Mouse (Mus musculus): Measurements from ENCODE around the gene Uvrag. TPM values are rescaled to one million over a fixed set of nuclear protein-coding genes. Genes with fewer than 3 reads are reported as not detected.

Gene Uvrag
- polyA plus RNA-seq, 1 experiment = 45.9 TPM

GRCm38 (mm10) chr7:99136789-99137188 lies 4.2 kb downstream of the Uvrag start:
- Histone ChIP-seq H3K27ac (ENCODE audit: insufficient read depth, low read length) (no peak overlapping the region), H3K4me1 (ENCODE audit: control insufficient read depth, insufficient read depth, insufficient read length) (peaks cover 19% of the 10 kb centered on the region; the same call in 1 of the 2 replicates), H3K4me3 (ENCODE audit: extremely low read depth, insufficient read depth, insufficient read length) (no peak overlapping the region), H3K27me3 (ENCODE audit: control insufficient read depth, insufficient read depth, low read length) (no peaks in the 10 kb centered on the region), H3K36me3 (ENCODE audit: control insufficient read depth, insufficient read depth, low read length) (0 out of 2 replicates have a peak, but pooled peaks cover 2% of the 10 kb centered on the region)
- TF ChIP-seq POLR2A (IDR thresholded peaks at IDR 0.05; ENCODE audit: low read depth, low read length) (no peak), CTCF (IDR thresholded peaks at IDR 0.05; ENCODE audit: extremely low read depth, insufficient read depth, insufficient read length, insufficient replicate concordance) (no peak)
- DNase-seq (ENCODE audit: low read depth in 1 of 2, low spot score in 2 of 2) = no peak
- 82% methylated on average over 6 of the region's 6 CpGs for WGBS

- H3K4me1 ChIP-seq (ENCODE audit: control insufficient read depth, insufficient read depth, insufficient read length) = peaks cover 34% of the 10 kb centered on the region
- WGBS = 24% methylated on average over 8 of the region's 8 CpGs
- peak overlapping the region; percentile 85 for H3K27ac ChIP-seq (ENCODE audit: insufficient read depth, low read length)
- H3K4me3 ChIP-seq (ENCODE audit: extremely low read depth, insufficient read depth, insufficient read length) = peak overlapping the region; percentile 37; the same call in 1 of the 2 replicates
- DNase-seq (ENCODE audit: low read depth in 1 of 2, low spot score in 2 of 2) = no peak
- no peak for TF ChIP-seq POLR2A (IDR thresholded peaks at IDR 0.05; ENCODE audit: low read depth, low read length)
- TF ChIP-seq CTCF (IDR thresholded peaks at IDR 0.05; ENCODE audit: extremely low read depth, insufficient read depth, insufficient read length, insufficient replicate concordance) = no peak
- H3K36me3 ChIP-seq (ENCODE audit: control insufficient read depth, insufficient read depth, low read length) = 0 out of 2 replicates have a peak, but pooled peaks cover 2% of the 10 kb centered on the region
- H3K27me3 ChIP-seq (ENCODE audit: control insufficient read depth, insufficient read depth, low read length) = no peaks in the 10 kb centered on the region
Measured at GRCm38 (mm10) chr7:99133811-99134402, 7.0 kb downstream of the Uvrag start.

DNA sequence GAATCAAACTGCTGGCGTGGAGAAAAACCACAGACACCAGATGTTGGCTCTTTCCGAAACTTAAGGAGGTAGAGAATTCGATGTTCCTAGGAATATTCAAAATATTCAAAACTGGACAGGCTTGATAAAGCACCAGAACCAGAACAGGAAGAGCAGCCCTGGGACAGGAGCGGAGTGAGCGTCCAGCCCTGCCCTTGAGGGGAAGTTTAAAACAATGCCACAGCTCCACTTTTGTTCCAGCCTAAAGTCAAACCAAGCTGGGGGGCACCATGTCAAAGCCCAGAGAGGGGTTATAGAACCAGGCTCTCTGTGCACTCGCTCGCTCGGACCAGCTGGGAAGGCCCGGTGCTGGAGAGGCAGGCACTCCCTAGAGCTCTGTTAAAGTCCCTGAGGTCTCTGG lies 8.3 kb downstream of the Uvrag start:
- Histone ChIP-seq H3K36me3 (ENCODE audit: control insufficient read depth, insufficient read depth, low read length) (0 out of 2 replicates have a peak, but pooled peaks cover 2% of the 10 kb centered on the region), H3K4me1 (ENCODE audit: control insufficient read depth, insufficient read depth, insufficient read length) (peaks cover 36% of the 10 kb centered on the region), H3K27me3 (ENCODE audit: control insufficient read depth, insufficient read depth, low read length) (no peaks in the 10 kb centered on the region), H3K27ac (ENCODE audit: insufficient read depth, low read length) (peak overlapping the region; percentile 69), H3K4me3 (ENCODE audit: extremely low read depth, insufficient read depth, insufficient read length) (no peak overlapping the region)
- no peak for DNase-seq (ENCODE audit: low read depth in 1 of 2, low spot score in 2 of 2)
- 54% methylated on average over 9 of the region's 9 CpGs for WGBS
- no peak for TF ChIP-seq POLR2A (IDR thresholded peaks at IDR 0.05; ENCODE audit: low read depth, low read length)
- no peak for TF ChIP-seq CTCF (IDR thresholded peaks at IDR 0.05; ENCODE audit: extremely low read depth, insufficient read depth, insufficient read length, insufficient replicate concordance)

GRCm38 (mm10) chr7:99131819-99132353 lies 9.1 kb downstream of the Uvrag start:
- no peaks in the 10 kb centered on the region for H3K27me3 ChIP-seq (ENCODE audit: control insufficient read depth, insufficient read depth, low read length)
- H3K36me3 ChIP-seq (ENCODE audit: control insufficient read depth, insufficient read depth, low read length) = 0 out of 2 replicates have a peak, but pooled peaks cover 1% of the 10 kb centered on the region
- no peak for DNase-seq (ENCODE audit: low read depth in 1 of 2, low spot score in 2 of 2)
- TF ChIP-seq CTCF (IDR thresholded peaks at IDR 0.05; ENCODE audit: extremely low read depth, insufficient read depth, insufficient read length, insufficient replicate concordance) (no peak), POLR2A (IDR thresholded peaks at IDR 0.05; ENCODE audit: low read depth, low read length) (no peak)
- peaks cover 36% of the 10 kb centered on the region for H3K4me1 ChIP-seq (ENCODE audit: control insufficient read depth, insufficient read depth, insufficient read length)
- 76% methylated on average over 6 of the region's 6 CpGs for WGBS
- H3K4me3 ChIP-seq (ENCODE audit: extremely low read depth, insufficient read depth, insufficient read length) = no peak overlapping the region
- H3K27ac ChIP-seq (ENCODE audit: insufficient read depth, low read length) = peak overlapping the region; percentile 47

DNA sequence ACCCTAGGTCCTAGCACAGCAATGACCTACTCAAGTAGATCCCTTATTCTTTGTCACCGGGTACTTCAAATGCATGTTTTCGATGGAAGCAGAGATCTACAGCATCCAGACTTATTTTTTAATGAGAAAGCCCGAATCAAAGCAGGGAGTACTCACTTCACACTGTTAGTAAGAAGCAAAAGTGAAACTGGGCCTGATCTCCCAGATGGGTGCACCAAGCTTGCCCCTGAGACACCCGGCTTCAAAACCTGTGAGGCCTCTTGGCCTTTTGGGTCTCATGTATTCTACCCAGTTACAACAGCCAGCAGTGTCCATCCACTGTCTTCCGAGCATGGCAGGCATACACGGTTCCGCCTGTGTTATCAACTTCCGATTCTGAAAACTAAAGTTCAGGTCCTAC lies 12.0 kb downstream of the Uvrag start:
- Histone ChIP-seq H3K27ac (ENCODE audit: insufficient read depth, low read length) (peak overlapping the region; percentile 58), H3K27me3 (ENCODE audit: control insufficient read depth, insufficient read depth, low read length) (no peaks in the 10 kb centered on the region), H3K36me3 (ENCODE audit: control insufficient read depth, insufficient read depth, low read length) (no peaks in the 10 kb centered on the region), H3K4me1 (ENCODE audit: control insufficient read depth, insufficient read depth, insufficient read length) (peaks cover 35% of the 10 kb centered on the region), H3K4me3 (ENCODE audit: extremely low read depth, insufficient read depth, insufficient read length) (no peak overlapping the region)
- 47% methylated on average over 8 of the region's 8 CpGs for WGBS
- DNase-seq (ENCODE audit: low read depth in 1 of 2, low spot score in 2 of 2) = no peak
- TF ChIP-seq POLR2A (IDR thresholded peaks at IDR 0.05; ENCODE audit: low read depth, low read length) = no peak
- no peak for TF ChIP-seq CTCF (IDR thresholded peaks at IDR 0.05; ENCODE audit: extremely low read depth, insufficient read depth, insufficient read length, insufficient replicate concordance)

DNA sequence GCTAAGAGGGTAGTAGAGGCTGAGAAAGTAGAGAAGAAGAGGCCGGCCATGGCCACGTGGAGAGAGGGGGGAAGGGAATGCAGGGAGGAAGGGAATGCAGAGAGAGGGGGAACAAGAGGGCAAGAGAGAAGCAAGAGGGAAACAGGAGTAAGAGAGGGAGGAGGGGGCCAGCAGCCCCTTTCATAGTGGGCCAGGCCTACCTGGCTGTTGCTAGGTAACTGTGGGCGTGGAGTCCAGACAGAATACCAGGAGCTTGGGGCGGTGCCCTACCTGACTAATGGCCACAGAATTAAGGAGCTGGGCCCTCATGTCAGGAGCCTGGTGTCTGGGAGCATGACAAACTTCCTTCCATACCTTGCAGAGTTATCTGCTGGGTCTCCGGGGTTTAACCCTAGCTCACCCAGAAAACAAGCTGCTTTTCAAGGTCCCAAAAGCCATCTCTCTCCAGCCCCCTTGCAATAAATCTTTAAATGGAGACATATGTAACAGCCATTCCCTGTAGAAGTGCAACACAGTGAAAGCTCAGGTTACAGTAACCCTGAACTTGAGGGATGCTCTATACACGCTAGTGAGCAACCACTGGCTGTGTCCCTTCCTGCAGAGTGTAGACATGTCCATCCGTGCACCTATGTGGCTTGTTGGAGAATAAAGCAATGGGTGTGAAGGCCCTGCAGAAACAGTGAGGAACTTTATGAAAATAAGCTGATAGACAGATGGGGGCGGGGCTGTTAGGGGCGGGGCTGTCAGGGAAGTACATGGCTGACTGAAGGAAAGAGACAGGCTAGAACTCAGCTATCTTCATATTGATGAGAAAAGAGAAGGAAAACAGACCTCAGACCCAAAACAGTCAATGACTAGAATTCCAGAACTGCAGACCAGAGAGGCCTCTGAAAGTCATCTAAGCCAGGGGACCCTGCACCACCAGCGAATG lies 12.7 kb downstream of the Uvrag start:
- peaks cover 40% of the 10 kb centered on the region for H3K4me1 ChIP-seq (ENCODE audit: control insufficient read depth, insufficient read depth, insufficient read length)
- TF ChIP-seq POLR2A (IDR thresholded peaks at IDR 0.05; ENCODE audit: low read depth, low read length) (no peak), CTCF (IDR thresholded peaks at IDR 0.05; ENCODE audit: extremely low read depth, insufficient read depth, insufficient read length, insufficient replicate concordance) (no peak)
- H3K27ac ChIP-seq (ENCODE audit: insufficient read depth, low read length) = peak overlapping the region; percentile 58; the same call in 1 of the 2 replicates
- WGBS = 53% methylated on average over 10 of the region's 10 CpGs
- no peak overlapping the region for H3K4me3 ChIP-seq (ENCODE audit: extremely low read depth, insufficient read depth, insufficient read length)
- no peaks in the 10 kb centered on the region for H3K36me3 ChIP-seq (ENCODE audit: control insufficient read depth, insufficient read depth, low read length)
- peak in 1 of 2 experiments; percentile 51 for DNase-seq (ENCODE audit: low read depth in 1 of 2, low spot score in 2 of 2)
- H3K27me3 ChIP-seq (ENCODE audit: control insufficient read depth, insufficient read depth, low read length) = no peaks in the 10 kb centered on the region
